Mouse (Mus musculus) inflammation-experienced regulatory T-cells (primary cell): ENCODE data around the gene Olfr697. TPM values are rescaled to one million over a fixed set of nuclear protein-coding genes. Genes with fewer than 3 reads are reported as not detected.

Experiments used
- polyA plus RNA-seq, 2 experiments: library from polyadenylated mRNA; unstranded; fragments of 100-300 nt; shearing (Covaris generic); gene quantifications; one replicate each; pipeline ENCODE4 v1.2.1; 2017

Gene Olfr697
- under 1 TPM in 1 of 2 experiments, not detected in 1; 0.55 TPM for polyA plus RNA-seq

GRCm38 (mm10) chr7:106742343-106742742, at the start of gene Olfr697:
Olfr697 (minus strand) TSS chr7:106742443.

DNA sequence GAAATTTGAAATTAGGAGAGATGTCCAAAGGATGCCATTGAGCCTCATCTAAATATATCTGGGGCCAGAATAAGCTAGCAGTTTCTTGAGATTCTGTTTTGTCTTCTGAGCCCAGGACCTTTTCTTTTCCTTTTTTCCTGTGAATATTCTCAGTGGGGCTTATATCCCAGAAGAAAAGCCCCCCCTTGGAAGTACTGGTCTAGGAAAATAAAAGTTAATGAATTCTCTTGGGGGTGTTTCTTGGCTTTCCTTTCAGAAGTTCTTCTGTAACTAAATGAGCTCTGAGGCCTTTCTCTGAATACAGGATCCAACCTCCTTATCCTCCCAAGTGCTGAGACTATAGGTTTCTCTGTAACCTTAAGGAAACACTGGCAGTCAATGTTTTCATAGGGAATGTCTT, 13.1 kb upstream of the Olfr697 start, which contains the start of gene Olfr698:
Gene Olfr698, minus strand, starts transcription at position 101 of the 400 bp plus-strand sequence.

GRCm38 (mm10) chr7:106716296-106716695, 25.9 kb downstream of the Olfr697 start, which contains the start of gene Olfr695:
Olfr695 (minus strand) TSS chr7:106716396.

DNA sequence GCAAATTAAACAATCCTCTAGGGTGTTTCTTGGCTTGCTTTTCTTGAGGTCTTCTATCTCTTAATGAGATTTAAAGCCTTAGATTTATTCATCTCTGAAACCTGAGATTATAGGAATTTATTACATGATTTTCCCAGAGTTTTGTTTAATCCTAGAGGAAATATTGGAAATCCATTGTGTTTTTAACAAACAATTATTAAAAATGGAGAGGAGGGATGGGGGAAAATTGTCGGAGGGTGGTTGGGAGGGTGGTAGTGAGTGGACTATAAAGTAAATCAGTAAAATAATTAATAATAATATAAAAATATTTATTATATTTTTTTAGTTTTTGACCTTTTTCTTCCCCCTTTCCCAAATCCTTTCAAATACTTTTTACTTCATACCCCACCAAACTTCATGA, 50.5 kb downstream of the Olfr697 start, which contains the start of gene Olfr694:
Gene Olfr694, minus strand, starts transcription at position 101 of the 400 bp plus-strand sequence.

Other genes starting within 250 kb of the Olfr697 start
- not detected for gene Olfr693, start 61.9 kb downstream of the Olfr697 start, polyA plus RNA-seq
- not detected for gene Olfr694, start 50.6 kb downstream of the Olfr697 start, polyA plus RNA-seq
- under 1 TPM in 1 of 2 experiments, not detected in 1; 0.76 TPM for gene Olfr695, start 26.0 kb downstream of the Olfr697 start, polyA plus RNA-seq
- under 1 TPM in 1 of 2 experiments, not detected in 1; 0.59 TPM for gene Olfr698, start 13.0 kb upstream of the Olfr697 start, polyA plus RNA-seq
- under 1 TPM in 1 of 2 experiments, not detected in 1; 0.53 TPM for gene Olfr699, start 50.8 kb upstream of the Olfr697 start, polyA plus RNA-seq
- not detected for gene Olfr700, start 66.4 kb upstream of the Olfr697 start, polyA plus RNA-seq
- gene Olfr701, start 71.7 kb upstream of the Olfr697 start, polyA plus RNA-seq: under 1 TPM in 1 of 2 experiments, not detected in 1; 0.12 TPM
- gene Olfr702, start 91.5 kb upstream of the Olfr697 start, polyA plus RNA-seq: not detected
- not detected for gene Olfr703, start 100.9 kb upstream of the Olfr697 start, polyA plus RNA-seq
- gene Olfr704, start 120.7 kb upstream of the Olfr697 start, polyA plus RNA-seq: not detected
- gene Olfr705, start 134.4 kb upstream of the Olfr697 start, polyA plus RNA-seq: not detected
- gene Olfr706, start 145.7 kb upstream of the Olfr697 start, polyA plus RNA-seq: under 1 TPM in 1 of 2 experiments, not detected in 1; 0.19 TPM
- gene Olfr707, start 158.8 kb upstream of the Olfr697 start, polyA plus RNA-seq: under 1 TPM in 1 of 2 experiments, not detected in 1; 0.55 TPM
- gene Olfr1532-ps1, start 165.6 kb upstream of the Olfr697 start, polyA plus RNA-seq: not detected
- gene Olfr709-ps1, start 189.8 kb upstream of the Olfr697 start, polyA plus RNA-seq: under 1 TPM; 0.05 to 0.88 TPM
- gene Olfr710, start 205.9 kb upstream of the Olfr697 start, polyA plus RNA-seq: not detected
- under 1 TPM in 1 of 2 experiments, not detected in 1; 0.04 TPM for gene Olfr6, start 221.5 kb upstream of the Olfr697 start, polyA plus RNA-seq
- not detected for gene Olfr711, start 233.0 kb upstream of the Olfr697 start, polyA plus RNA-seq